Mouse (Mus musculus) embryonic facial prominence, embryonic 11.5 days (tissue): ENCODE results near the gene Mfap3. TPM values are rescaled to one million over a fixed set of nuclear protein-coding genes. Genes with fewer than 3 reads are reported as not detected.

Source experiments
- ATAC-seq: fragments of 200-750 bp; cut with Nextera tagmentation; replicated peaks from 2 replicates; pipeline ENCODE4 v1.8.0; 2017; ENCODE audit warnings: low read depth; ENCODE audit not compliant: insufficient number of reproducible peaks, low FRiP score, low TSS enrichment
- DNase-seq: peaks from one replicate; pipeline ENCODE4 v3.0.0-alpha.2; 2015; ENCODE audit warnings: low spot score
- H3K27ac ChIP-seq: fragments of 300-500 bp; sonication (generic); replicated peaks from 2 replicates; pipeline ENCODE4 v1.5.1; 2014; ENCODE audit warnings: mild to moderate bottlenecking, low read depth, low read length, control low read depth
- H3K27me3 ChIP-seq: fragments of 300-500 bp; sonication (generic); 2 replicates; pipeline ENCODE4 v1.6.1; 2014; ENCODE audit warnings: mild to moderate bottlenecking, low read length, moderate library complexity, mixed read lengths; ENCODE audit not compliant: control insufficient read depth, insufficient read depth
- H3K36me3 ChIP-seq: fragments of 300-500 bp; sonication (generic); replicated peaks from 2 replicates; pipeline ENCODE4 v1.6.1; 2014; ENCODE audit warnings: low read depth, mild to moderate bottlenecking, low read length, moderate library complexity, mixed read lengths; ENCODE audit not compliant: control insufficient read depth, insufficient read depth
- H3K4me1 ChIP-seq: fragments of 300-500 bp; sonication (generic); 2 replicates; pipeline ENCODE4 v1.6.1; 2014; ENCODE audit warnings: low read length, mixed read lengths; ENCODE audit not compliant: control insufficient read depth, insufficient read depth
- H3K4me2 ChIP-seq: fragments of 300-500 bp; sonication (generic); 2 replicates; pipeline ENCODE4 v1.6.1; 2014; ENCODE audit warnings: low read depth, mild to moderate bottlenecking, control low read depth, low read length, moderate library complexity
- H3K4me3 ChIP-seq: fragments of 300-500 bp; sonication (generic); 2 replicates; pipeline ENCODE4 v1.5.1; 2014; ENCODE audit warnings: low read depth, low read length, control low read depth
- H3K9ac ChIP-seq: fragments of 300-500 bp; sonication (generic); replicated peaks from 2 replicates; pipeline ENCODE4 v1.6.1; 2014; ENCODE audit warnings: mild to moderate bottlenecking, control low read depth, low read length
- H3K9me3 ChIP-seq: fragments of 300-500 bp; sonication (generic); replicated peaks from 2 replicates; pipeline ENCODE4 v1.6.1; 2016; ENCODE audit warnings: mild to moderate bottlenecking, low read length, inconsistent platforms, mixed read lengths; ENCODE audit not compliant: control insufficient read depth
- WGBS: fragments of 180-500 bp; shearing (Covaris S2); extraction: QIAGEN DNeasy Blood & Tissue Kit; methylation state at CpG from one replicate; pipeline ENCODE4 v1.1.7; 2014; 5-methylcytosine and 5-hydroxymethylcytosine counted together
- polyA plus RNA-seq: library from polyadenylated mRNA; unstranded; fragments of >200 nt; fragmentation: Nextera tagmentation; extraction: Ambion mirVana; gene quantifications from 2 replicates; pipeline ENCODE4 v1.2.1, GENCODE M21; 2014

Gene Mfap3
- polyA plus RNA-seq, 1 experiment from 2014 or later: 60.0 TPM

GRCm38 (mm10) chr11:57531300-57531950 is 13.0 kb downstream of the Mfap3 start:
- Histone ChIP-seq H3K36me3 (peaks cover 4% of the 10 kb centered on the region; the same call in 1 of the 2 replicates), H3K9ac (no peak overlapping the region), H3K4me2 (no peak overlapping the region), H3K27ac (no peak overlapping the region), H3K27me3 (no peaks in the 10 kb centered on the region), H3K4me1 (no peaks in the 10 kb centered on the region), H3K4me3 (no peak overlapping the region), H3K9me3 (no peaks in the 10 kb centered on the region)
- DNase-seq (no peak), ATAC-seq (no peak)
- 71% methylated on average over 11 of the region's 11 CpGs for WGBS

GRCm38 (mm10) chr11:57532306-57532705 is 13.8 kb downstream of the Mfap3 start:
- Histone ChIP-seq H3K4me2 (no peak overlapping the region), H3K36me3 (peaks cover 4% of the 10 kb centered on the region; the same call in 1 of the 2 replicates), H3K27me3 (no peaks in the 10 kb centered on the region), H3K4me1 (no peaks in the 10 kb centered on the region), H3K9me3 (no peaks in the 10 kb centered on the region), H3K4me3 (no peak overlapping the region), H3K9ac (no peak overlapping the region), H3K27ac (no peak overlapping the region)
- DNase-seq (no peak), ATAC-seq (no peak)
- WGBS: 89% methylated on average over 4 of the region's 4 CpGs

GRCm38 (mm10) chr11:57535912-57536311 is 17.4 kb downstream of the Mfap3 start:
- H3K36me3 ChIP-seq: no peaks in the 10 kb centered on the region
- no peaks in the 10 kb centered on the region for H3K4me1 ChIP-seq
- H3K4me2 ChIP-seq: no peak overlapping the region
- no peak overlapping the region for H3K9ac ChIP-seq
- no peak overlapping the region for H3K27ac ChIP-seq
- WGBS: 89% methylated on average over 5 of the region's 5 CpGs
- DNase-seq (no peak), ATAC-seq (no peak)
- H3K27me3 ChIP-seq: no peaks in the 10 kb centered on the region
- H3K9me3 ChIP-seq: no peaks in the 10 kb centered on the region
- no peak overlapping the region for H3K4me3 ChIP-seq

- ATAC-seq: no peak
- WGBS: 71% methylated on average over 5 of the region's 5 CpGs
These were observed 21.5 kb downstream of the Mfap3 start for GRCm38 (mm10) chr11:57539841-57540418.

GRCm38 (mm10) chr11:57540681-57541080 is 22.2 kb downstream of the Mfap3 start:
- ATAC-seq (no peak), DNase-seq (no peak)
- no peak overlapping the region for H3K9ac ChIP-seq
- no peaks in the 10 kb centered on the region for H3K36me3 ChIP-seq
- H3K4me3 ChIP-seq: no peak overlapping the region
- no peaks in the 10 kb centered on the region for H3K9me3 ChIP-seq
- H3K4me2 ChIP-seq: no peak overlapping the region
- no peak overlapping the region for H3K27ac ChIP-seq
- 89% methylated on average over 2 of the region's 2 CpGs for WGBS
- H3K4me1 ChIP-seq: no peaks in the 10 kb centered on the region
- no peaks in the 10 kb centered on the region for H3K27me3 ChIP-seq

More at GRCm38 (mm10) chr11:57539841-57540418, 21.5 kb downstream of the Mfap3 start:
- Histone ChIP-seq H3K36me3 (no peaks in the 10 kb centered on the region), H3K27me3 (no peaks in the 10 kb centered on the region), H3K4me3 (no peak overlapping the region), H3K9me3 (no peaks in the 10 kb centered on the region), H3K9ac (no peak overlapping the region), H3K27ac (no peak overlapping the region), H3K4me1 (no peaks in the 10 kb centered on the region), H3K4me2 (no peak overlapping the region)
- no peak for DNase-seq

- 24% methylated on average over 18 of the region's 18 CpGs for WGBS
- no peak overlapping the region for H3K4me3 ChIP-seq
- peak overlapping the region; percentile 26 for H3K4me2 ChIP-seq
- no peaks in the 10 kb centered on the region; the same call in 1 of the 2 replicates for H3K4me1 ChIP-seq
- no peaks in the 10 kb centered on the region for H3K9me3 ChIP-seq
- H3K27me3 ChIP-seq: no peaks in the 10 kb centered on the region
- H3K36me3 ChIP-seq: no peaks in the 10 kb centered on the region
- H3K9ac ChIP-seq: 0 out of 2 replicates have a peak overlapping the region, but pooled peaks have one; percentile 18
- no peak overlapping the region for H3K27ac ChIP-seq
- peak; percentile 86 for ATAC-seq
- peak; percentile 95 for DNase-seq
These were observed 30.4 kb downstream of the Mfap3 start for GRCm38 (mm10) chr11:57548618-57549550.

GRCm38 (mm10) chr11:57550230-57550629 is 31.8 kb downstream of the Mfap3 start:
- no peak overlapping the region for H3K4me2 ChIP-seq
- 93% methylated on average over 2 of the region's 2 CpGs for WGBS
- H3K4me3 ChIP-seq: no peak overlapping the region
- no peak overlapping the region for H3K27ac ChIP-seq
- H3K4me1 ChIP-seq: no peaks in the 10 kb centered on the region; the same call in 1 of the 2 replicates
- ATAC-seq: no peak
- no peak overlapping the region for H3K9ac ChIP-seq
- DNase-seq: no peak
- no peaks in the 10 kb centered on the region for H3K27me3 ChIP-seq
- no peaks in the 10 kb centered on the region for H3K9me3 ChIP-seq
- no peaks in the 10 kb centered on the region for H3K36me3 ChIP-seq
